Mouse (Mus musculus) layer of hippocampus, postnatal 14 days (tissue): ENCODE data around the gene Atp5e. TPM values are rescaled to one million over a fixed set of nuclear protein-coding genes. Genes with fewer than 3 reads are reported as not detected.

Source experiments
- DNase-seq, 2 experiments: peaks; one replicate each; pipeline ENCODE4 v3.0.0; 2021 to 2022; ENCODE audit warnings: low spot score in 2 of 2, mixed read lengths in 1 of 2
- long read RNA-seq, 2 experiments: library from polyadenylated mRNA; stranded (forward); transcript quantifications; one replicate each; pipeline ENCODE4 v2.0.0; 2021
- total RNA-seq, 2 experiments: library from RNA; stranded (reverse); gene quantifications; 2 replicates each; pipeline ENCODE4 v1.2.3; 2021

The Atp5e gene
- total RNA-seq = 100 to 1,000 TPM; 339 TPM
- long read RNA-seq, experiment 1, transcript Atp5e-201 (3 exons, 421 nt) = major isoform, 76 of 79 reads
- long read RNA-seq, experiment 1, partial matches to known transcripts = 1 of 79 reads
- long read RNA-seq, experiment 1, other reads (novel, unspliced or antisense) = 0 of 79 reads
- long read RNA-seq, experiment 2, transcript Atp5e-201 (3 exons, 421 nt) = major isoform, 249 of 250 reads
- long read RNA-seq, experiment 2, partial matches to known transcripts = 0 of 250 reads
- long read RNA-seq, experiment 2, other reads (novel, unspliced or antisense) = 1 of 250 reads

DNA sequence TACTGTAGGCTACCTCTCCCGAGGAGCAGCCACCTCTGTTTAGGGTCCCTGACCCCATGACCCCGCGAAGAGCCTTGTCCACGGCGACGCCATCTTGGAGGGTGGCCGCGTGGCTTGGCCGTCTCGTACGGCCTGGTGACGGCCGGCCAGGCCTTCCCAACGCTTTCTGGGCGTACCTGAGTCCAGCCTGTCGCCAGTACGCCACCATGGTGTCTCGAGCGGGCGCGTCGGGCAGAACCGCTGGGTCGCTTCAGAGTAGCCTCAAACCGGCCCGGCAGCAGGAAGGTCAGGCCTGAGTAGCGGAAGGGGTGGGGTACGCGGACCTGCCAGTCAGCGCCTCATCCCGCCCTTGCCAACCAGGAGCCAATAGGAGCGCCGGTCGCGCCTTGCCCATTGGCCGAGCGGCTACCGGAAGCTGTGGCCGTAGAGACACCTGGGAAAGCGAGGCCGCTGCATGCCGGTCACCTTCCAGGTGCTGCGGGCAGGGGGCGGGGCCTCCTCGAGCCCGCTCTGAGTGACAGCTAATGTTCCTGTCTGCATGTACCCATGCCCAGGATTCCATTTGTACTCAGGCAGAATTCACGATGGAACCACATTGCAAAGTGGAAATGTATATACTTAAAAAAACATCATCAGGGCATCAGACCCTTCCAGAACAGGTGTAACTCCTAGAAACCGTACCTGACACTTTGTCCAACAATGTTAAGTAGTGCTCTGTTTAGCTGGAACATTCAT lies at the start of gene Atp5e:
Atp5e (minus strand) TSS at position 317 of the 735 bp plus-strand sequence.
- DNase-seq = peak; percentile 94 to 97

GRCm38 (mm10) chr2:174509825-174510224 lies 45.9 kb upstream of the Atp5e start:
- no peak for DNase-seq

GRCm38 (mm10) chr2:174507998-174508397 lies 44.1 kb upstream of the Atp5e start:
- DNase-seq = no peak

DNA sequence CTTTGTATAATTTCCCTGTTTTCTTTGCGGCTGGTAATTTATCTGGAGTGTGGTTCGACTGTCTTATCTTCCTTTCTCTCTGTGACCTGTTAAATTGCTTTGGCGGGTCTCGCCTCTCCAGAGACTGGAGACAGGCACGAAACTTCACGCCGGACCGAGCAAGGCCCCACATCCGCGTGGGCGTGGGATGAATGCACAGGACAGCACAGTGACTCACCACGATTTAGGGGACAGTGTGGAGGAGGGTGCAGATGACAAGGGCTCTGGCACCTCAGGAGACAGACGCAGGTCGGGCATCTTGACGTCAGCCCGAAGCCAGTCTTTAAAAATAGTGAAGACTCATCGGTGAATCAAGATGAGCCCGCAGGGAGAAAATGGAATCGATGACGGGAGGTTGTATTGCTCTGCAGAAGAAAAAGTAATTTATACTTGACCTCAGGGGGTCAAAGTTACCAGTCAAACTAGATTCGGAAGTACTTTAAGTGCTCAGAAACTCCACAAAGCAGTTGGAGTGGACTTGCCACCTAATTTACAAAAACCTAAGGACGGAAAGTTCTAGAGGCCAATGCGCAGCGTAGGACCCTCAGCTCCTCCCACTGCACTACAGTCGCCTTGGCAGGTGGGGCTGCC lies 39.0 kb upstream of the Atp5e start:
- DNase-seq = no peak

DNA sequence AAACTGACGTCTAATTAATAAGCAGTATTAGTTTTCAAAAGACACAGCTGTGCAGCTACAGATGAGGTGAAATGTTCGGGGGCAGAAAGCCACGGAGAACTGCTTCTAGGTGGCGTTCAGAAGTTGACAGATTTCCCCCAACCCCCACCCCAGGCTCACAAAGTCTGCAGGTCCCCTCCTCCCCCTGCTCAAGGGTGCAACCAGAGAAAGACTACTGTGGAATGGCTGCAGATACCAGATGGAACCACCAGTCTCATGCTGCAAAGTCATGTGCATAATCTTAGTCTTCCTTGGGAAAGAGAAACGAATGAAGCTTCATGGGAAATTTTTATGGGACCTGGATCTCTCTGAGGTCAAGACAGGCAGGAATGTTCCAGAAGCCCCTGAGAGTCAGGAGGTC lies 38.4 kb upstream of the Atp5e start:
- no peak for DNase-seq

DNA sequence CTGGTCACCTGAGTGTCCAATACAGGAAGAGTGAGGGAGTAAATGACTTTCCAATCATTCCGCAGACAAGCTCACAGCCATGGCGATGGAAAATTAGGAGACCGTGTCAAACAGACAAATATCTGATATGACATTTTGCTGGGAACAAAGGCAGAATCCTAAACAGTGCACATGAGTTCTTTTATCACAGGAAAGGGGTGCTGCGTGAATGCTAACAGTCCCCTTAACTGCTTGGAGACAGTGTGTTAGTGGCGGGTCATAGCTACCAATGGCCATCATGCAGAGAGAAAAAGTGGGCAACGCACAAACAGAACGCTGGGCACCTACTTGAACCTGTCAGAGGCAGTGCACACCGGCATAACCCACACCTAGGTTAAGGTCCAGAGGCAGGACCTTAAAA lies 37.6 kb upstream of the Atp5e start:
- DNase-seq = no peak

DNA sequence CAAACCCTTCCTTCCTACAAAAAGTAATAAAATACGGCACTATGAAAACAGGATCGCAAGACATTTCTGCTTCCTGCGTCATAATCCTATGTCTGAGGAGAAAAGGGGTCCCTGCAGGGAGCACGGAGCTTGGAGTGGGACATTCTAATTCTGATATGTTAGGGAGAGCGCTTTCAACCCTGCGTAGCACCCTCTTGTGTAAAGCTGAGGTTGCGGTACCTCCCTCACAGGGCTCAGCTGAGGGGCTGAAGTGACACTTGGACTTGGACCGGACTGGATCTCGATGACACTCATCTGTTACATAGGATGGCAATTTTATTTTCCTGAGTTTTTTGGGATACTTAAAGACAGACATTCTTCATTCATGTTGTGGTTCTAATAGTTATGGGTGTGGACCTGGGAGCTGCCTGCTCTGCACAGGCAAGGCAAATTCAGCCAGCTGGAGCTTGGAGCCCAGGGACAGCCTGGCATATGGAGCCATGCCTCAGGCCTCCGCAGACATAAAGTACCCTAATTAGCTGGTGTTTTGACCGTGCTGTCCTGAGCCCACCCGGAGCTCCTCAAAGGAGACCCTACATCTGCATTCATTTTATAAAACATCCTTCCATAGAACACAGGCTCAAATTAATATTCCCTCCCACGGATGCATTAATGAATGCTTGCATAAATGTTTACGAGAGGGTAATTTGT lies 37.1 kb upstream of the Atp5e start:
- peak in 1 of 2 experiments; percentile 1 for DNase-seq

DNA sequence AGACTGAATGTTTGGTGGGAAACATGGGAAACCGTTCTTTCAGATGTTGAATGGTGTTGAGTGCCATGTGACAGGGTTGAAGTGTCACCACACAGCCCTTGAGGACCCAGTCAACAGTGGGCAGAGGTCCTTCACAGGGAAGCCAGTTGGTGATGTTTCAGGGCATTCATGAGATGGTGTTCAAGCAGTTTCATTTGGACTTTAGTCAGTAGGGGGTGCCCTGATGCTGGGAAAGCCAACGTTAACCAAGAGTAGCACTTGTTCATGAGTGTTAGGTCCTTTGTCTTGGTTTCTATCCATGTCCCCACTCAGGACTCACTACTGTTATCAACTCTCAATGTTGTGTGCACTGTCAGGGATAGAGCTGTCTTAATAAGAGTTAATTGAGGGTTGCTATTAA lies 29.0 kb upstream of the Atp5e start:
- no peak for DNase-seq

DNA sequence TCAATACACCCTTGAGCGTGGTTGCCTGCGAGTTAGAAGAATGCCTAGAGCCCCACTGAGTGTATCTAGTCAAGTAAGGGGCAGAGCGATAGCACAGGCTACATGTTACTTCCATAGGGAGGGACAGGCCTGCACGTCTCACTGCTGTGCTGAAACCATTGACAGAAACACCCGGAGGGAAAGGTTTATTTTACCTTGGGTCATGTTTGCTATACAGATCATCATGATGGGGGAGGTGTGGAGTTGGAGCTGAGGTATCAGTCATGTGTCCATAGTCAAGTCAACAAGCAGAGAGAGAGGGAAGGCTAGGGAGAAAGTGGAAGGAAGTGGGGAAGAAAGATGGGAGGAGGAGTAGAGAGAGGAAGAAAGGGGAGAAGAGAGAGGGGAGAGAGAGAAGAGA lies 23.1 kb upstream of the Atp5e start:
- no peak for DNase-seq

DNA sequence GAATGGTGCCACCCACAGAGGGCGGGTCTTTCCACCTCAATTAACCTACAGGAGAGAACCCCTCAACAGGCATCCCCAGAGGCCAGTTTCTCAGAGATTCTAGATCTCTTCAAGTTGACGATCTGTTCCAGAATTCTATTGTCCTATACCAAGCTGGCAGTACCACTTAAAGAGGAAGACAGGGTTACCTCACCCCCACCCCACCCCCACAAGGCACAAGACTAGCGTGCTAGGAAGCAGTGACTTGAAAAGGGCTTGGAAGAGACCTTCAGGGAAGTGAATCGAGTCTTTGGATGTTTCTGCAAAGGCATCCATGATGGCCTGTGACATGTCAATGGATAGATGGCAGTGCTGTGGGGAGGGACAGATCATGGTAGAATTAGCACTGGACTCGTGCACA lies 14.8 kb upstream of the Atp5e start:
- DNase-seq = no peak

DNA sequence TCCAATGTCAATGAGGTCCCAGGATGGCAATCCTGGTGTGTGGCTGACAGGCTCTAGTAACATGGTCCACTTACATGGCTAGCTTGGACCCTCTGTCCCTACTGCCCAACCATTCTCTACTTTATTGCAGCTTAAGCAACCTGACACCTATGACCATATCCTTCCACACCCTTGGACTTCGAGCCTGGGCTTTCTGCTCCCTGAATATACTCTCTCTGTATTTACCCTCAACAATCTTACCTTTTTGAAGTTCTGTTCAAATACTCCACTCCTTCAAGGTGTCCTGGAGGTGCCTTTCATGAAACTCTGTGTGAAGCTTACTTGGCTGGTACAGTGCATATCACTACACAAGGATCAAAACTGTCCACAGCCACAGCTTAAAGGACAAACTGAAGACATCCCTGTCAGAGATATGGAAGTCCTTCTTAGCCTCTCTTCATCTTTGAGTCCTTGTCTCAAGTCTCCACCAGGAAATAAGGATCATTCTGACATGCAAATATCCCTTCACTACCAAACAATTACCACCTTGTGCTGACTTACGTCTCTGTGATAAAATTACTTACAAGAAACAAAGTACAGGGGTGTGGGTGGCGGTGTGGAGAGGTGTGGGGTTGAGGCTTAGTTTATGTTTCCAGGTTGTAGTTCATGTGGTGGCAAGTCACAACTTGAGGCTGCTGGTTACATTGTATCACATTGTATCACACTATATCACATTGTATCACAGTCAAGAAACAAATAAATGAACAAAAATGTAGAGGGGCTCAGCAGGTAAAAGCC lies 13.8 kb upstream of the Atp5e start:
- no peak for DNase-seq

GRCm38 (mm10) chr2:174473550-174473927 lies 9.6 kb upstream of the Atp5e start:
- no peak for DNase-seq

GRCm38 (mm10) chr2:174472818-174473549 lies 9.1 kb upstream of the Atp5e start, which contains the start of gene Prelid3b:
Gene Prelid3b, minus strand, starts transcription at chr2:174473081.
- DNase-seq = peak; percentile 99

GRCm38 (mm10) chr2:174472407-174472806 lies 8.5 kb upstream of the Atp5e start:
- DNase-seq = no peak

- DNase-seq = no peak
These were observed 7.0 kb upstream of the Atp5e start for GRCm38 (mm10) chr2:174470786-174471405.

DNA sequence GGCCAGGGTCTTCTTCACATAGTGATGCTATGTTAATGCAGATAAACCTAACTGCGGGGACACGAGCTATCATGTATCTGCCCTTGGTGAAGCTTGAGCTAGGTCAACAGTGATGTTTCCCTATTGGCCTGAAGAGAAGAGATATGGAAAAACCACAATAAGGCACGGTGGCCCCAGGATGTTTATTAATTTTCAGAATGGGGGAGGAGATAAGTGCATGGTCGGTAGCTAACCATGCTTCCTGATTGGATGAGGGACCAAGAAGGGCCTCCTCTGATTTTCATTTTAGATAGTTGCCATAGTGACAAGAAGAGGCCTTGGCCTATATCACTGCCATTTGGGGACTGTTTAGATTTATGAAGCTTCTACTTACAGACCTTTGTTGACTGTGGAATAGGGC lies 6.4 kb upstream of the Atp5e start:
- no peak for DNase-seq

DNA sequence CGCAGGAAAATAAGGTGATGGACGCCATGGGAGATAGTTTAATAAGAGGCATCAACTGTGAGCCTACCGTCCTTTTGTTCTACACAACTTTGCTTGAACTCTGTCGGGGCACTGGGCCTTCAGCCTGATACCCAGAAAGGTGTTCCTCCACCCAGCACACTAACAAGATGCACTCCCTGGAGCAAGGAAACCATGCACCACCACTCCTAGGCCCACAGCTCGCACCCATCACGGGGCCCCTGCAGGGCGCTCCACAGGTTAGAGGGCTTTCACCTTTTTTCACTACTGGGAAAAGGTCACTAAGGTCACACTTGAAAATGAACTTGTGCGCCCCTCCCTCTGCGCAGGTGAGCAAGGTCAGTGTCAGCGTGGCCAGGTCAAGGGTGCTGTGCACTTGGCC lies 535 bp downstream of the Atp5e start:
- no peak for DNase-seq

DNA sequence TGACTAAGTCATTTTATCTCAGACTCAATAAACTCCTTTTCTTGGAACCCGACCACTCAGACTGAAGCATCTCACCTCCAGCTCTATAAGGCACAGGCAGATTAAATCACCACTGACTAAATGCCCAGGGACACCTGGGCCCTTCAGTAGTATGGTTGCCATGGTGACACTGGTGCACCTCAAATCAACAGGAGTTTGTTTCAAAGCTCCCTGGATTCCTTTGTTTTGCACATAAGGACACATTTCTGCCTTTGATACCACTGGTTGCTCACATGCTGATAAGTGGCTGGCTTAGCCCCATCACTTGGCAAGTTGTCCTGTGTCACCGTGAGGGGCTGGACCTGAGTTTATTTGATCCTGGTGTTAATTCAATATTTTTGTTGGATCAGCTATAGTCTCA lies 4.5 kb downstream of the Atp5e start:
- no peak for DNase-seq

- DNase-seq = no peak
These were observed 10.2 kb downstream of the Atp5e start for GRCm38 (mm10) chr2:174453681-174454080.

DNA sequence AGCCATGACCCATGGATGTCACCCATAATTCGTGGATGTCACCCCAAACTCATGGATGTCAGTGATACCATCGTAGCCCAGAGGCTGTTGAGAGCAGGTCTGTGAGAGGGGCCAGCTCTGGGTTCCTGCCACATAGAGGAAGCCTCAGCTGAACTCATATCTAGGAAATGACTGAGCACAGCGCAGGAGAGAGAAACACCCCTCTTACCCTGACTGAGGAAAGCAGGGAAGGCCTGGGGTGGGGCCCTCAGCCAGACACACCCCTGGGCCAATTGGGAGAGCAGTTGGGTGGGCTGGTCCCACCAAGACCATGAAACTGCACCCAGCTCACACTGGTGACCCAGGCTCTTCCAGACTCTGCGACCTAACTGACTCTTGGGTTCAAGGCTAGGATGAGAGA lies 13.6 kb downstream of the Atp5e start, which contains the start of gene Tubb1:
Tubb1 (plus strand) TSS at position 343 of the 400 bp plus-strand sequence.
- no peak for DNase-seq
